Mouse (Mus musculus): ENCODE measurements around the gene Gpr68. TPM values are rescaled to one million over a fixed set of nuclear protein-coding genes. Genes with fewer than 3 reads are reported as not detected.

Gene Gpr68
- total RNA-seq, 4 experiments from 2014 or later, result 11.0 to 13.4 (median 12.4) TPM

DNA sequence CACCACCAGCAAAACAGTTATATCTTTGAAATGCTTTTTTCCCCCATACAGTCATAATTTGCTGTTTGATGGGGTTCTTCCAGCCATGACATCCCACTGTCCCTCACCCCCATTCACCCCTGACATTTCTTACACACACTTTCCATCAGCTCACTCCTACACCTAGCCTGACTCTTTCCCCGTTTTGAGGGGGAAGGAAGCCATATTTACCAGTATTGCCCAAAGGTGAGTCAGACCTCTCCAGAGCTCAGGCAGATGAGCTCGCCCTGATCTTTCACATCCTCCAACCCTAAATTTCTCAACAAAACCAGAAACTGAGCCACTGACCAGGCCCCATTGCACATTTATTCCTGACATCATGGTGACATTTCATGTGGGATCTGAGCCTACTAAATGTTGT lies 36.2 kb downstream of the Gpr68 start:
- DNase-seq (ENCODE audit: low spot score in 2 of 2), result no peak

DNA sequence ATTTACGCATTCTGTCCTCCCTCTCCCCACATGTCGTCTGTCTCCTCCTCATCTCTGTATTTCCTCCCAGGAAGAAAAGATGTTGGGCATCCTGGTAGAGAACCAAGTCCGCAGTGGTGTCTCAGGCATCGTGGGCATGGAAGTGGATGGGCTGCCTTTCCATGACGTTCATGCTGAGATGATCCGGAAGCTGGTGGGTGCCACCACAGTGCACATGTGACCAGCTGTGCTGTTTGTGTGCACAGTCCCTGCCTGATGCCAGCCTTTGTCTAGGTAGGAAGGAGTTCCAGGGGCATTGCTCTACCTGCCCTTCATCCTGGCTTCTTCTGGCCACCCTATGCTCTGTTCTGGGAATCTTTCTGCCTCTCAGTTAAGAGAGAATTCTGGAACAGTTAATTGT lies 36.8 kb downstream of the Gpr68 start:
- DNase-seq (ENCODE audit: low spot score in 2 of 2), result no peak

DNA sequence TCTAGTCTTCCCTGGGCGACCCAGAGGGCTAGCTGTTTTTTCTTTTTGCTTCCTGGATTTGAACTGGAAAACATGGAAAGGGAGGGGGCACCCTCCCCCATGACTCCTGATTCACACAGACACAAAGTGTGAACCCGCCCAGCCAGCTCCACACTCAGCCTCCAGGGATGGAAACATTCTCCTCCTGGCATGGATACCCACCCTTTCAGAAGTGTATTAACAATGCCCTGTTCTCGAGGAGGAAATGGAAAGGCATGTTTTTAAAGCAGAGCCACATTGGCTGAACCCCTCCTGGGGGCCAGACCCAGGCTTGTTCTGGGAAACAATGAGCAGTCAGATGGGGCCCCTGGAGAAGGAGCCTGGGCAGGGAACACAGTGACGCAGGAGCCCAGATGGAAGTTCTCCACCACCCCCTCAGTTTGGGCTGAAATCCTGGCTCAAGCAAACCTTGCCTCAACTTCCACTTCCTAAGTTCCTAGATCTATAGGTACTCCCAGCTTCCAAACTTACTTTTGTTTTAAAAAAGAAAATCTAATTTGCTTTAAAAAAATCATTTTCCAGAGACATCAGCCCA lies 39.9 kb downstream of the Gpr68 start:
- DNase-seq (ENCODE audit: low spot score in 2 of 2), result no peak

DNA sequence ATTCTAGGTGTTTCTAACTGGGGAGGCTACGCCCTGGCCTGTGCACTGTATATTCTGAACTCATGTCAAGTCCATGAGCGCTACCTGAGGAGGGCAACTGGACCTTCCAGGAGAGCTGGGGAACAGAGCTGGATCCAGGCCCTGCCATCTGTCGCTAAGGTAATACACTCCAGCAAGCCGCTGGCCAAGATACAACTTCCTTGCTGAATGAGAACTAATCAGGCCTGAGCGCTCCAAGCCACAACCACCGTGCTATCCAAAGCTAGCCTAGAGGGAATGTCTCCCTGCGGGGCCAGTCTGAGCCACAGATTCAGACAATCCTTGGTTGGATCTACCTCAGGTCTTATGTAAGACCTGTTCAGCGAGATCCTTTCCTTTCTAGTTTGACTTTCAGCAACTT lies 40.9 kb downstream of the Gpr68 start:
- DNase-seq (ENCODE audit: low spot score in 2 of 2), result no peak

DNA sequence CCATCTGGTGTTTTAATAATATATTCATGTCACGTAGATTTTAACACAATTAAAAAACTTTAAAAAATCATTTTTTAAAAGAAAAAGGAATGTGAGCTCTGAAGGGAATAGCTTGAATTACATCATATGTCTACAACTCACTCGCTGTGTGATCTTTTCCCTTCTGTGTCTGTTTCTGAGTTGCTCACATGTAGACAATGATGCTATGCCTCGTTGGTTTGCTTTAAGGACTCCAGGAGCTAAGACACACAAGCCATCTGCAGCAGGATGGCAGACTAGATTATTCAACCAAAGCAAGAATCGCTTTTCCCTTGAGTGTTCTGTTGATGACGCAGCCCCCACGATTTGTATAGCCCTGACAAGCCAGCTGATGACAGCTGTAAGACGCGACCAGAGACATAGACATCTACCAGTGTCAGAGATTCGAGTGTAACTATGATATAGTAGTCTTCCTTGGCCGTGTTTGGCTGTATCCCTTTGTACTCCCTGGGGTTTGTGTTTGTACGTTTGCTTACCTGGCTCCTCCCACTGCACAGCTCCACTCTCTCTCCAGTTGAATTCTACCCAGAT lies 42.4 kb downstream of the Gpr68 start:
- no peak for DNase-seq (ENCODE audit: low spot score in 2 of 2)

DNA sequence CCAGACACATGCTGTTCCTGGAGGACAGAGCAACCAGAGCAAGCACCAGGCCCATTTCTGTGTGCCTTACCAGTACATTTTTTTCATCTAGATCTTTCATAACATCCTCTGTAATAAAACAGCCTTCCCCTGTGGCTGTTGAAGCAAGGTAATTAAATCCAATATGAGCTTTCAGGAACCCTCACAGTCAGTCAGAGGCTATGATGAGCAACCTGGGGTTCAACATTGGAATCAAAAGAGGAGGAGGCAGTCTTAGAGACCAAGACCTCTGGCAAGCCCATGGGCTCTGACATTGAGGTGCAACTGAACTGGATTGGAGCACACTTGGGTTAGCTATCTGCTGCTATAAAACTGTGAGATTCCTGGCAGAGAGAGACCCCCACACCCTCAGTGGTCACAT lies 42.9 kb downstream of the Gpr68 start:
- no peak for DNase-seq (ENCODE audit: low spot score in 2 of 2)

DNA sequence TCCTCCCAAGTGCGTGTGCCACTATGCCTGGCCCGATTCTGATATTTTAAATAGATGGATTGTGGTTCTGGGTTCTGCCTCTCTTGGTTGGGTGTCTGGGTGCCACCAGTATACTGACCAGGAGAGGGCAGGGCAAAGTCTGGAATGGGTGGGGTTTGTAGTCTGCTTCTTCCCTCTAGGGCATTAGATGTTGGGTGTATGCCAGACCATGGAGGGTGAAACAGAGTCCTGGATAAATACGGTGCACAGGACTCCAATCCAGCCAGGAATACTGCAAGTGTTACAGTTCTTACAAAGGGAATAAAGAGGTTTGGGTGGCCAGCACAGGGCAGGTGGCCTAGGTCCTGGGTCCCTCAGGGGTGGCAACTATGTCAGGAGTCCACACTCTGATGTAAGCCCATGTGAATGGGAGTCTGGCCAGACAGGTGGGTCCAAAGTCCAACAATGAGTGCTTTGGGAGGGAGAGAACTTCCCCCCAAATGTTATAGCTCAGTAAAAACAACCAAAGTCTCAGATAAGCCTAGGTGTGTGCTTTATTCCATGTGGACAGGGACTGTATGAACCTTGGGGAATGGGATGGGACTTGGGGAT lies 45.0 kb downstream of the Gpr68 start:
- no peak for DNase-seq (ENCODE audit: low spot score in 2 of 2)

DNA sequence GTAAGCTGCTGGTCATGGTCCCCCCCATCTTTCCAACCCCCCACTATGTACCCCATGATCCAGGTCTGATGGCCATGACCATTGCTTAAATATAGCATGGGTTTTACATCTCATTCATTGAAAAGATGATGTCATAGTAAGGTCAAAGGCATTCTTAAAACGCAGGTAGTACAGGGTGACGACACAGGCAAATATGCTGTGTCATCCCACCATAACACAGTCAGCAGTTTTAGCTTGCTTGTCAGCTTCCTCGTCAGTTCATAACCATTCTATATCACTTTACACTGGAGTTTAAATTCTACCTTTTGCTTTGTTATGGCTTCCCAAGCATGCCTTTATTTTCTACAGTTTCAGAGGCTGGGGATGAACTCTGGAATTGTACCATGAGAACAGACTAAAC lies 45.7 kb downstream of the Gpr68 start:
- DNase-seq (ENCODE audit: low spot score in 2 of 2), result no peak

DNA sequence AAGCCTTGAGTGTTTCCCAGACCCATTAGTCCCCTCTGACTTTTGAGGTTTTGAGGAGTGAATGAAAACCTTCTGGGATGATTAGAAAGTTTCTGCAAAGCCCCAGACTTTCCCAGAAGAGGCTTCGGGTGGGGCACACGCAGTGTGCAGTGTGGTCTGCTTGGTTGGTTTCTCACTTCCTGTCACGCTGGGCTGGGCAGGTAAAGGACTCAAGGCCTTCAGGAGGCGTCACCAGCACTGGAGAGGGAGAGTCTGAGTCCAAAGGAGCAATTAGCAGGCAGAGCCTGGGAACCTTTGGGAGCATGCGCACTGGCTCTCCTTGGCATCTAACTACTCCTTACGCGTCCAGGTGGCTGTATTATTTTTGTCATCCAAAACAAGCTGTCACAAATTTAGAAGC lies 50.2 kb downstream of the Gpr68 start:
- DNase-seq (ENCODE audit: low spot score in 2 of 2), result no peak

DNA sequence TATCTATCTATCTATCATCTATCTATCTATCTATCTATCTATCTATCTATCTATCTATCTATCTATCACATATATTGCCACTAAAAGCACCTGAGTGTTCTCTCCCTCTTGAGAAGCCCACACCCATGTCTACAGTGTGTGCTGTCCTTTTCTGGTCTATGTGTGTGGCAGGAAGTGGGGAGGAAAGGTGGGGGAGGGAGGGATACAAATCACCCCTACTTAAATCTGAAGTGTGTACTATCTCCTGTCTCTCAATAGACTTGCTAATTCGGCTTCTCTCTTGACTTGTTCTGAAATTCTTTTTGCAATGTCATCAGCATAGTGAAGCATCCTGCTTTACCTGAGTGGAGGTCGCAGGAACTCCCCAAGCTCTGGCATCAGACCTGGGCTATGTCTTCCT lies 51.7 kb downstream of the Gpr68 start:
- DNase-seq (ENCODE audit: low spot score in 2 of 2), result no peak

DNA sequence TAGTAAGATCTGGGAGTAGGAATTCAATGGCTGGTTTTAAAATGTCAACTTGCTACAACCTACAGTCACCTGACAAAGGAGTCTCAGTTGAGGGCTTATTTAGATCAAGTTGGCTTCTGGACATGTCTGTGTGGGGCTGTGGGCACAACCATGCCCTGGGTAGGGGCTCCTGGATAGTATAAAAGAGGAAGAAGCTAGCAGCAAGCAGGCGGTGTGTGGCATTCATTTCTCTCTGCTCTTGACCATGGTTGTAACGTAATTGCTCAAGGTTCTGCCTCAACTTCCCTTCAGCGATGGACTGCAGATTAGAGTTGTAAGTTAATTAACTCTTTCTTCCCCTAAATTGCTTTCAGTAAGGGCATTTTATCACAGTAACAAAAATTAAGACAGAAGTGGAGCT lies 55.6 kb downstream of the Gpr68 start:
- DNase-seq (ENCODE audit: low spot score in 2 of 2), result no peak

DNA sequence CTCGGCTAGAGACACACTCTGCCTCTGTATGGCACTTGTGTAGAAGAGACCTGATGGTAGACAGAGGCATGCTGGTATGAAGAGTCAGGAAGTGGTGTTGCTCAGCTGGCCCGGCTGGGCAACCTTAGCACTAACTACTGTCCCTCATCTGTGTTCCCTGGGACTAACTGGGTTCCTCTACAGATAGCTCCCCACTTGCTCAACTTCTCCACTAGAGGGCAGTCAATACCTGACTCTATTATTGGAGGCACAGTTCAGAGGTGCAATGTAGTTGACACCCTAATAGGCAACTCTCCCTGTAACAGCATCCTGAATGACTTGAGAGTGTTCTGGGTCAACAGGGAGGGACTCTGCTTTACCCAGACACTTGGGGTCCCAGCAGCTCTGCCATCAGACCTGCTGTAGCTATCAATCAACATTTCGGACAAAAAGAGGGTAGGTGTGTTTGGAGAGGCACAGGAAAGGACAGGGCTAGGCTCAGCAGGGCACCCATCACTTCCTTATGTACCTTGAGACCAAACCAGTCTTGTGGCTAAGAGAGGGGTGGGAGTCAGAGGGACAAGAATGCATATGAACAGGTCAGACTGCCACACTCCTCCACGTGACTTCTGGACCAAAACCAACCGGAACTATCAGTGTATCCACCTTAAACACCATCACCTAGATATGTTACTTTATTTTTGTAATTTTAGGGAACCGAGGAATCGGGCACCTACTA lies 58.4 kb downstream of the Gpr68 start:
- peak; percentile 23 to 27 for DNase-seq (ENCODE audit: low spot score in 2 of 2)

DNA sequence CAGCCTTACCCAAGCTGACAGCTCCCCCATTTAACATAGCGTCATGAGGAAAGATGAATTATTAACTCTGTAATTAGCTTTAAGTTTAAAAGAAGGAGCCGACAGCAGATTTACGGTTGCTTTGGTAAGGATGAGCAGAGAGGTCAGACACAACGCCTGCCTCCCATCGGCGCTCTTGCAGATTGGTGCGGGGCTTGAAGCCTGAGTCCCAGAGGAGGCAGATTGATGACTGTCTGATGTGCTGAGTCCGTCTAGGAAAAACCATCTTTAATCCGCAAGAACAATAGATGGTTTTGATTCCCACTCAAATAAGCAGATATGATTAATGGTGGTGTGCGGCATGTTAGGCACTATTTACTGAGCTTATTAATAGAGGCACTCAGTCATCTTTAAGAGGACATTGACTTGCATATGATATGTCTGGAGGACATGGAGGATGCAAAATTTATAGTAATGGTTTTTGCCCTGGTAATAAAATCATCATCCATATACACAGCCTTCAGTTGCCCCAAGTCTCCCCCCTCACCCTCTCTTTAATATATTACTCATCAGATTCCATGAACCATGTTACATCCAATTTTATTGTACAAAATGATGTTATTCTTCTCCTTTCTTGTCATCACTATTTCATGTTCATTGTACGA lies 60.4 kb downstream of the Gpr68 start:
- DNase-seq (ENCODE audit: low spot score in 2 of 2), result no peak

DNA sequence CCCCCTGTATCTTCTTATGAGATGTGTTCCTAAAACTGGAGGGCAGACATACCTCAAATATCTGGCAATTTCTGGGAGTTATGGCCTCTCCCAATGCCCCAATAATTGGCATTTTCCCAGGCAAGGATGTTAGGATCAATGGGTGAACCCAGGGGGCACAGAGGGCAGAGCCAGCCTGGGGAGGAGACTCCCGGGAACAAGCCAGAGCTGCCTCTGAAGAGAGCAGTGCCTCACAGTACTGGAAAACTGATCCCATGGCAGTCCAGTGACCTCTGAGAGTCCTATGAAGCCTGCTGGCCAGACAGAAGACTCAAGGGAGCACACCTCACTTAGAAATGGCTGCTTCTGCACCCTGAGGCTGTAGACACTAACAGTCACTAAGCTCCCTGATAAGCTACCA lies 61.4 kb downstream of the Gpr68 start:
- no peak for DNase-seq (ENCODE audit: low spot score in 2 of 2)

DNA sequence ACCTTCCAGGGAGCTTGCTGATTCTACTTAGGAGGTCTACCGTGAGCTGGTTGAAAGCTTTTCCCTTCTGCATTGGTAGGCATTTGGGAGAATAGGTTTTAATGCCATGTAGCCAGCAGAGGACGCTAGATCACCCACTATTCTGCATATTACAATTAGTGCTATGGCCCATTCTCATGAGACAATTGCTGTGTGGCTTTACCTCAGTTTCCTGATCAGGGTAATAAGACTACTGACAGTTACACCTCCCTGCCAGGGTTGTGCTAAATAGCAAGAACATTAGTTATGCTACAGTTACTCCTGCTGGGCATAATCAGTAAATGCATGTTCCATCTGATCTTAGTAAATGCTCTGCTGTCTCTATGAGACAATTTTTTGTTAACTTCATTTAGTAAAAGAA lies 62.2 kb downstream of the Gpr68 start:
- DNase-seq (ENCODE audit: low spot score in 2 of 2), result no peak

DNA sequence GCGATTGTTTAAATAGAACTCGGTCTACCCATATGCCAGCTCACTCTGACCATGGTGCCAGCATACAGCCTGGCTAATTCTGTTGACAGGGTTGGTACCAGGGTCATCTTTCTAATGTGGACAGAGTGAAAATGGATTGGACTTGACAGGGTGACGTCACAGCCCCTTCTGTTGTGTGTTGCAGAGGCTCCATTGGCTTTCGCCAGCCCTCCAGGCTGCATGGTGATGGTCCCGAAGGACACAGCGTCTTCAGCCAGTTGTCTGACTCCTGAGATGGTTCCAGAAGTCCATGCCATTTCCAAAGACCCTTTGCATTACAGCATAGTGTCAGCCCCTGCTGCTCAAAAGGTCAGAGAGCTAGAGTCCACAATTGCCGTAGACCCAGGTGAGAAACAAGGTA lies 63.5 kb downstream of the Gpr68 start:
- no peak for DNase-seq (ENCODE audit: low spot score in 2 of 2)

DNA sequence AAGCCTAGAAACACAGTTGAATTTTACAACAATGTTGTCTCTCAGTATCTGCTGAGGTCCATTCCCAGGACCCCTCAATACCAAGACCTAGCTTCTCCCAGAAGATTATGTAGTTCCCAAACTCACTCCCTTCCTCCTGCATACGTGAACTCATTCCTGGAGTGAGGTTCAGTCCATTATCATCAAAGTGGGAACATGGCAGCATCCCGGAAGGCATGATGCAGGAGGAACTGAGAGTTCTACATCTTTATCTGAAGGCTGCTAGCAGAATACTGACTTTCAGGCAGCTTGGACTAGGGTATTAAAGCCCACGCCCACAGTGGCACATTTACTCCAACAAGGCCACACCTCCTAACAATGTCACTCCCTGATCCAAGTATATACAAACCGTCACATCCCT lies 64.8 kb downstream of the Gpr68 start:
- no peak for DNase-seq (ENCODE audit: low spot score in 2 of 2)

DNA sequence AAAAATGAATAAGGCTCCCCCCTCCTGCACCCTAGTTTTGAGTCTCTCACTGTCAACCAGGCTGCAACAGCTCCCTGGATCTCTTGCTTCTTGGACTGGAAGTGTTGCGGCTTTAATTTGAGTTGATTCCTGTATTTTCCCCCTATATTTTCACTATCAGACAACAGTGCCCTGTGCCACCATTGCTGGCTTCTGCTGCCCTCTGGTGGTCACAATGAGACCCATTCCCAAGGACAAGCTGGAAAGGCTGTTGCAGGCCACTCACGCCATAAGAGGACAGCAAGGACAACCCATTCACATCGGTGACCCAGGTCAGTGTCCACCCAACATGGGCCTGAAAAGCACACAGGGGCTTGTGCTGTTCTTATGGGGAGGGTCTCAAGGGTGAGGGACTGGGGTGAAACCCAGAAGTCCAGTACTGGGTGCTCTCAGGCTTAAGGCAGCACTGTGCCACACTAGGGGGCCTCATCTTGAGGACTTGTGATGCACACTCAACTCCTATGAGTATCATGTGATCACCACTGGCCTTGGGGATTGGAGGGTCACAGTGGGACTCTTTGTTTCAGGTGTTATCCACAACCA lies 66.7 kb downstream of the Gpr68 start:
- DNase-seq (ENCODE audit: low spot score in 2 of 2), result peak; percentile 62 to 68

DNA sequence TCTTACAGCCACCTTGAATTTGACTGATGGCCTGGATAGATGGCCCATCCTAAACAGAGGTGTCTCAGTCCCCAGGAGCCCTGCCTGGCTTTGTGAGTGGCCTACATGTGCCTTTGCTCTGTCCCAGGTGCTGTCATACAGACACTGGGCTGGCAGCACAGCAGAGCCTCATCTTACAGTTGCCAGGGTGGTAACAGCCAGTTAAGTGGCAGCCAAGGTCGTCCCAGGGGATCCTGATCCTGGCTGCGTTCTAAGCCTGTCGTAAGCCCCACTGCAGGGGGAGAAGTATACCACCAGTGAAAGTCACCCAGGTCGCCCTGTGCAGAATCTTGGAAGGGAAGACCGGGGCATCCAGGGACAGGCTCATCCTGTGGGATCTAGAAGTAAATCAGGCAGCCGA lies 68.1 kb downstream of the Gpr68 start:
- no peak for DNase-seq (ENCODE audit: low spot score in 2 of 2)

DNA sequence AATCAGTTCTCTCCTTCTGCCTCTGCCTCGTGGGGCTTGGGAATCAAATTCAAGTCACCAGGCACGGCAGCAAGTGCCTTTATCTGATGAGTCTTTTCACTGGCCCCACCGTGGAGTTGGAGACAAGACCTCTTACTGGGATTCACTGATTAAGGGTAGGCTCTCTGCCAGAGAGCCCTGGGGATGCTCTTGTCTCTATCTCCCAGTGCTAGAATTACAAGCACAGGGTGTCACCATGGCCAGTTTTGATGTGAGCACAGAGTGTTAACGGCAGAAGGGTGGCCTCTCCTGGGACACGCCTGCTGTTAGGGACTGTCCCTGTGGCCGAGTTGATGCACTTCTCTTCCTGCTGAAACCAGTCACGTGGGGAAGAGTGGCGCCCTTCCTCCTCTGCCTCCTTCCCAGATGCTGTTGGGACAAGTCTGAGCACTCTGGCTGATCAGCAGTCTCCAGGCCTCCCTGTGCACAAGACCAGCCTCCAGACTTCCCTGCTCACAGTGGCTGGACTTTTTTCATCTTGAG lies 68.9 kb downstream of the Gpr68 start:
- no peak for DNase-seq (ENCODE audit: low spot score in 2 of 2)

DNA sequence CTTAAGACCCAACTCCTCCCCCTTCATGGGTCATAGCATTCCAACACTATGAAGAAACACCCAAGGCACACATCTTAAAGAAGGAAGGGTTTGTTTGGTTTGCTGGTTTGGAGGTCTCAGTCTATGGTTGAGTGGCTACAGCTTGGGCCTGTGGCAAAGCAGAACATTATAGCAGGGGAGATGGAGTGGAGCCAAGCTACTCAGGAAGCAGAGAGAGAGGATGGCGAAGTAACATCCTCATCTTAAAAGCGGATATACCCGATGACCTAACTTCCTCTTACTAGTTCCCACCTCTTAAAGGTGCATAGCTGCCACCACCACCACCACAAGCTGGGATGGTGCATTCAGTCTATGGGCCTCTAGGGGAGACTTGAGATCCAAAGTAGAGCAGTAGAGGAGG lies 70.8 kb downstream of the Gpr68 start:
- DNase-seq (ENCODE audit: low spot score in 2 of 2), result no peak
